Mouse (Mus musculus) liver, postnatal 0 days (tissue): ENCODE data around the gene Scap. TPM values are rescaled to one million over a fixed set of nuclear protein-coding genes. Genes with fewer than 3 reads are reported as not detected.

Source experiments
- ATAC-seq: fragments of 200-750 bp; cut with Nextera tagmentation; 2 replicates; pipeline ENCODE4 v1.8.0; 2017; ENCODE audit warnings: mild to moderate bottlenecking, moderate library complexity
- DNase-seq: peaks from one replicate; pipeline ENCODE4 v3.0.0-alpha.2; 2016
- H3K27ac ChIP-seq: fragments of 300-500 bp; sonication (generic); 2 replicates; pipeline ENCODE4 v1.5.1; 2014; ENCODE audit warnings: antibody characterized with exemption, moderate library complexity, mild to moderate bottlenecking, low read depth
- H3K27me3 ChIP-seq: fragments of 300-500 bp; sonication (generic); 2 replicates; pipeline ENCODE4 v1.6.1; 2014; ENCODE audit warnings: low read length, control low read depth, mixed read lengths; ENCODE audit not compliant: insufficient read depth
- H3K36me3 ChIP-seq: fragments of 300-500 bp; sonication (generic); replicated peaks from 2 replicates; pipeline ENCODE4 v1.6.1; 2014; ENCODE audit warnings: mild to moderate bottlenecking, control low read depth, low read length, moderate library complexity, mixed read lengths; ENCODE audit not compliant: insufficient read depth
- H3K4me1 ChIP-seq: fragments of 300-500 bp; sonication (generic); 2 replicates; pipeline ENCODE4 v1.6.1; 2014; ENCODE audit warnings: antibody characterized with exemption, mild to moderate bottlenecking, control low read depth; ENCODE audit not compliant: insufficient read depth
- H3K4me2 ChIP-seq: fragments of 300-500 bp; sonication (generic); 2 replicates; pipeline ENCODE4 v1.6.1; 2014; ENCODE audit warnings: low read depth, mild to moderate bottlenecking, low read length, moderate library complexity, mixed read lengths
- H3K4me3 ChIP-seq: fragments of 300-500 bp; sonication (generic); 2 replicates; pipeline ENCODE4 v1.5.1; 2014; ENCODE audit warnings: low read depth, low read length
- H3K9ac ChIP-seq: fragments of 300-500 bp; sonication (generic); replicated peaks from 2 replicates; pipeline ENCODE4 v1.6.1; 2014; ENCODE audit warnings: mild to moderate bottlenecking, moderate library complexity
- H3K9me3 ChIP-seq: fragments of 300-500 bp; sonication (generic); 2 replicates; pipeline ENCODE4 v1.6.1; 2016; ENCODE audit warnings: mild to moderate bottlenecking, control low read depth, low read length, mixed read lengths
- CTCF ChIP-seq: sonication (generic); IDR thresholded peaks from 2 replicates; pipeline ENCODE4 v1.5.1; 2016; ENCODE audit warnings: antibody characterized with exemption, low read depth
- EP300 ChIP-seq: IDR thresholded peaks from 2 replicates; pipeline ENCODE4 v1.6.1; 2016; ENCODE audit warnings: antibody characterized with exemption, low read depth, mild to moderate bottlenecking
- WGBS: fragments of 180-500 bp; shearing (Covaris S2); extraction: QIAGEN DNeasy Blood & Tissue Kit; methylation state at CpG from one replicate; pipeline ENCODE4 v1.1.7; 2014; ENCODE audit not compliant: insufficient replicate concordance; 5-methylcytosine and 5-hydroxymethylcytosine counted together
- polyA plus RNA-seq: library from polyadenylated mRNA; unstranded; fragments of >200 nt; fragmentation: Nextera tagmentation; extraction: Ambion mirVana; gene quantifications from 2 replicates; pipeline ENCODE4 v1.2.1, GENCODE M21; 2015

Scap gene
- polyA plus RNA-seq, 1 experiment from 2014 or later: 44.4 TPM

DNA sequence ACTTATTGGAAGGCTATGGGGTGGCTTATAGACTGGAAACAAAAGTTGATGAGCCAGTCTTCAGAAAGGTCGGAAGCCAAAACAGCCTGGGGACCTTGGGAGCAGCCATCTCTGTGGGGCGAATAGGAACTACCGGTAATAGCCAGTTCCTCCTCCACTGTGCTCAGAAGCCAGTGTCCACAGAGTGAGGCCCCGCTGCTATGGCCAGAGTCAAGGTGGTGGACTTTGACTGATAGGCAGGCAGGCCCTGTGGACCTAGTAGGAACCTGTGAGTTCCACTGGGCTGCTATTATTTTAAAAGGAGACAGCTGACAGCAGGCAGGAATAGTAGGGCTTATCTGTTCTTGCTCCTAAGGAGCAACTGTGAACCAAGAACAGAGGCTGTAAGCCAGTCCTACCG lies 17.5 kb downstream of the Scap start:
- Histone ChIP-seq H3K9ac (no peak overlapping the region), H3K4me1 (peaks cover 37% of the 10 kb centered on the region), H3K27ac (peak overlapping the region; percentile 74), H3K36me3 (peaks cover 14% of the 10 kb centered on the region), H3K27me3 (no peaks in the 10 kb centered on the region), H3K4me2 (peak overlapping the region; percentile 34), H3K9me3 (no peaks in the 10 kb centered on the region), H3K4me3 (no peak overlapping the region)
- 50% methylated on average over 5 of the region's 5 CpGs for WGBS
- DNase-seq (no peak), ATAC-seq (peak; percentile 78)
- TF ChIP-seq CTCF (no peak), EP300 (no peak)

DNA sequence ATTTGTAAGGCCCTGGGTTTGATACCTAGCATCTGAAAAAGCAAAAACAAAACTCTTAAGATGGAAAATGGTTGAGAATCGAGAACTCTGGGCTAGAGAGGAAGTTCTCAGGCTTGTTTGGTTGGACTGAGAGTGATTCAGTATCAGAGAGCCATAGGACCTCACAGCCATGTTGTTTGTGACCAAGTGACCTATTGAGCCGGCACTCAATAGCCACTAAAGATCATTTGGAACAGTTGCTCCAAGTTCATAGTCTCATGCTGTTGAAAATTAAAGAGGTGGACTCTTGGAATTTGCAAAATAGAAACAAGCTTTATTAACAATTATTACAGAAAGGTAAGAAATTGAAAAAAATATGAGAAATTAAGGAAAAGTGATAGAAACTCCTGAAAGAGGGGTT lies 18.3 kb downstream of the Scap start:
- 56% methylated on average over 2 of the region's 2 CpGs for WGBS
- 0 out of 2 replicates have a peak overlapping the region, but pooled peaks have one; percentile 2 for H3K4me2 ChIP-seq
- peaks cover 36% of the 10 kb centered on the region for H3K4me1 ChIP-seq
- H3K27ac ChIP-seq: peak overlapping the region; percentile 74
- ATAC-seq: peak; percentile 65; the same call in 1 of the 2 replicates
- no peaks in the 10 kb centered on the region for H3K9me3 ChIP-seq
- peaks cover 14% of the 10 kb centered on the region for H3K36me3 ChIP-seq
- H3K9ac ChIP-seq: no peak overlapping the region; the same call in 1 of the 2 replicates
- no peaks in the 10 kb centered on the region for H3K27me3 ChIP-seq
- no peak overlapping the region for H3K4me3 ChIP-seq
- no peak for TF ChIP-seq EP300
- no peak for DNase-seq

DNA sequence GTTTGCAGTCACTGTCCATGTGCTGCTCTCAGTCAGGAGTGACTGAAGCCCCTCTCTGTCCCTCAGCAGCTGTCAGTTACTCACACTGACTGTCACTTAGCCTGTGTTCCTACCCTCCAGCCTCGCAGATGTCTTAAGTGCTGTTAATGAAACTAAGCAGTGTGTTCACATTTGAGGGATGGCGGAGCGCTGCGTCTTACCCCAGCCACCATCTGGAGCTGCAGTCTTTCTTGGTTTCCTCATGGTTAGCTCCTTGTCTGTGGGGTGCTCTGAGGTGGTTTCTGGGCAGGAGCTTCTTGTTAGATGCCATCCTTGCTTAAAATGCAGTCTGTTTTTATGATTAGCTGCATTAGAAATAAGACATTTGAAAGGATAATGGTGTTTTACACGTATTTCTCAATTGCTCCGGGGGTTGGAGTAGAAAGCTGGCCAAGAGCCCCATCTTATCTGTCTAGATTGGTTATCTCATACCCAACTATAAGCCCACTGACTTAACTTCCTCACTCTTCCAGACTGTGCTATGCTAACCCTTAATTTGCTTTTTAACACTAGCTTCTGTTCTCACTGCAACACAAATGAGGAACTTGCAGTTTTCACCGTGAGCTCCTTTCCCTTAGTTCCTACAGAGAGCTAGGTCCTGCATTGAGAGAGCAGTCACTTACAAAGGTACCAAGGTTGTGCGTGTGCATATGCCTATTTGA lies 19.0 kb downstream of the Scap start:
- WGBS: 47% methylated on average over 8 of the region's 8 CpGs
- Histone ChIP-seq H3K36me3 (peaks cover 17% of the 10 kb centered on the region), H3K27ac (peak overlapping the region; percentile 74), H3K27me3 (no peaks in the 10 kb centered on the region), H3K4me1 (peaks cover 34% of the 10 kb centered on the region), H3K4me2 (peak overlapping the region; percentile 2; the same call in 1 of the 2 replicates), H3K9me3 (no peaks in the 10 kb centered on the region), H3K9ac (peak overlapping the region; percentile 30), H3K4me3 (no peak overlapping the region)
- TF ChIP-seq EP300 (no peak), CTCF (no peak)
- ATAC-seq (no peak), DNase-seq (no peak)

- TF ChIP-seq EP300 (no peak), CTCF (no peak)
- no peak overlapping the region for H3K9ac ChIP-seq
- H3K36me3 ChIP-seq: peaks cover 16% of the 10 kb centered on the region
- DNase-seq (no peak), ATAC-seq (peak; percentile 82)
- no peak overlapping the region for H3K4me2 ChIP-seq
- peaks cover 8% of the 10 kb centered on the region; the same call in 1 of the 2 replicates for H3K4me1 ChIP-seq
- no peaks in the 10 kb centered on the region for H3K9me3 ChIP-seq
- WGBS: 41% methylated on average over 2 of the region's 2 CpGs
- peak overlapping the region; percentile 83 for H3K27ac ChIP-seq
- H3K4me3 ChIP-seq: no peak overlapping the region
- no peaks in the 10 kb centered on the region for H3K27me3 ChIP-seq
Measured at GRCm38 (mm10) chr9:110358341-110358740, 25.3 kb downstream of the Scap start.

GRCm38 (mm10) chr9:110361299-110361698 lies 28.2 kb downstream of the Scap start:
- Histone ChIP-seq H3K36me3 (peaks cover 22% of the 10 kb centered on the region), H3K4me2 (no peak overlapping the region), H3K27me3 (no peaks in the 10 kb centered on the region), H3K9ac (no peak overlapping the region), H3K27ac (peak overlapping the region; percentile 55), H3K9me3 (no peaks in the 10 kb centered on the region), H3K4me3 (no peak overlapping the region), H3K4me1 (peaks cover 4% of the 10 kb centered on the region; the same call in 1 of the 2 replicates)
- 52% methylated on average over 12 of the region's 12 CpGs for WGBS
- no peak for TF ChIP-seq EP300
- TF ChIP-seq CTCF: no peak
- ATAC-seq (no peak), DNase-seq (no peak)

DNA sequence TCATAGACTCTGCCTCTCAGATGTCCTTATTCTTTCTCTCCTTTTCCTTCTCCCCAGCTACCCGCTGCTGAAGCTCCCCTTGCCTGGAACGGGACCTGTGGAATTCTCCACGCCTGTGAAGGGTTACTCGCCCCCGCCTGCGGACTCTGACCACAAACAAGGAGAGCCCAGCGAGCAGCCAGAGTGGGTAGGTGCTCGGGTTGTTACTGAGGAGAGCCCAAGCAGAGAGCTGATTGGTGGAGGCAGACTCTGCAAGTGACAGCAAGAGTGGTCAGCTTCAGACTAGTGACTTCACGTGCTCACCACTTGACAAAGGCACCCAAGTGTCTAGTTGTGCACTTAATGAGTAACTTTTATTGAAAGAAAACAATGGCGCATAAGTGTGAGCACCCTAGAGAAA lies 29.2 kb downstream of the Scap start:
- TF ChIP-seq CTCF: no peak
- TF ChIP-seq EP300: no peak
- ATAC-seq (peak; percentile 85), DNase-seq (peak; percentile 59)
- peaks cover 4% of the 10 kb centered on the region; the same call in 1 of the 2 replicates for H3K4me1 ChIP-seq
- no peak overlapping the region for H3K9ac ChIP-seq
- no peak overlapping the region for H3K4me3 ChIP-seq
- H3K27ac ChIP-seq: peak overlapping the region; percentile 55
- H3K4me2 ChIP-seq: no peak overlapping the region
- WGBS: 72% methylated on average over 10 of the region's 10 CpGs
- no peaks in the 10 kb centered on the region for H3K27me3 ChIP-seq
- H3K36me3 ChIP-seq: peaks cover 20% of the 10 kb centered on the region
- no peaks in the 10 kb centered on the region for H3K9me3 ChIP-seq
